Mouse (Mus musculus) mouse embryonic stem cell (cell line): Measurements from ENCODE around the gene Dnajc5.

Source experiments
- in situ Hi-C, 2 experiments: fragments of 300-500 bp; cut with MboI; formaldehyde crosslinking; loops; 1 replicate in 1 of 2; 3 replicates in 1 of 2; pipeline ENCODE4 v1.14.3; 2019 to 2020; ENCODE audit warnings: low sequenced_read_pairs in 2 of 2, low pct_unique_long_range_greater_than_20kb in 1 of 2, mixed read lengths in 1 of 2; ENCODE audit not compliant: unreplicated experiment in 1 of 2

Dnajc5 gene

DNA sequence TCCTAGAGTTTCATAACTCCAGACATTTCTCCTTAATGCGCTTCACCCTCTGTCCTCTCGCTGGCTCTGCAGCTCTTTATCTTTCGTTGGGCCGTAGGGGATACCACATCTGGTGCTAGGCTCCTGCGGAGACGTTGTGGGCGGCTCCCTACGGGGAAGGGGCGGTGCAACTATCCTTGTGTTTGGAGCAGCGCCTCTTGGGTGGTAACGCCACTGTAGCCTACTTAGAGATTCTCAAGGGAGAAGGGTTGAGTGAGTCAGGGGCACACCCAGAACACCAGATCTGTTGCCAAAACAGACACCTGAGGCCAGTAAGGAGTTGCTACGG is 22.8 kb upstream of the Dnajc5 start:
- in situ Hi-C loops = no loop called here

DNA sequence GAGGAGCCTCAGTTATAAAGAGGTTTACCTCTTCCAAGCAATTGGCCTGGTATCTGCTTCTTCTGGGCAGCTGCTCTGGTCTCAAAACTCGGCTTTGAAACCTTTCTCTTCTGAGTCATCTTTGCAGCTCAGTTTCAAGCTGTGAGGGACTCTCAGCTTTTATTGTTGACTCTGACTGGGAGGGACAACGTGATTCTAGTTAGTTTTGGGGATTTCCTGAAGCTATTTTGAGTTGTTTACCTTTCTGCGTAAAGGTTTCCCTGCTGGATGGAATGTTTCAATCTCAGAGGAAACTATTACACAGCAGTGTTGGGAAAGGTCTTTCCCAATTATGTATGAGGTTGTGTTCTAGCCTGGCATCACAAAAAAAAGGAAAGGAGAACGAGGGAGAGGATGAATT is 21.6 kb upstream of the Dnajc5 start:
- in situ Hi-C loops = no loop called here

GRCm38 (mm10) chr2:181509191-181509590 is 11.1 kb upstream of the Dnajc5 start:
- in situ Hi-C loops = no loop called here

DNA sequence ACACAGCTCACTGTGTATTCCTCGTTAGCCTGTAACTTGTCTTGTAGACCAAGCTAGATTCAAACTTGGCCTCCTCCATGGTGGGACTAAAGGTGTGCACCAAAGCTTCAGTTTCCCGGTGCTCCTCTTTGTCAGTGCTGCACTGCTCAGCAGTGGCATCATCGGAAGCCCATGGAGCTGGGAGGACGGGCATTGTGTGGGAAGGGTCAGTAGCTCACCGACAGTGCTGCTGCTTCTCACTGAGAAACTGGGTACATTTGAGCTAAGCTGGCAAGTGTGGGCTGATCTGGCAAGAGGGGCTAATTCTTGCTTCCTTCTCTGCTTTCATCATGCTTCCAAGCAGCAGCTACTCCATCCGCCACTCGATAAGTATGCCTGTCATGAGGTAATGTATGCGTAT is 9.1 kb upstream of the Dnajc5 start:
- in situ Hi-C loops = no loop called here

DNA sequence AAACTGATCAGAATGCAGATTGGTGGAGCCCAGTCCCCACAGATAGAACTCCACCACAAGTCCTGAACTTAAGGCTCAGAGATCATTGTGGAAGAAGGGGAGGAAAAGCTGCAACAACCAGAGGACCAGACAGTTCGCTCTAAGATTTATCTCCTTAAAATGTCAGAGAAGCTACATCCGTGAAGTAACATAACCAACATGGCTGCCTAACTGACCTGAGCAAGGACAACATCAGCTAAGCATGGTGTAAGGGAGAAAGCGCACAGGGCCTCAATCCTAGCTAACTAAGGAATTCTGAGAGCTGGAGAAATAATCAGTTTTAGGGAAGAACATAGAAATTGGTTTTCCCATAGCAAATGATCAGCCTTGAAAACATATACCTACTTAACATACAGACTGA is 1.1 kb upstream of the Dnajc5 start:
- in situ Hi-C loops = no loop called here

DNA sequence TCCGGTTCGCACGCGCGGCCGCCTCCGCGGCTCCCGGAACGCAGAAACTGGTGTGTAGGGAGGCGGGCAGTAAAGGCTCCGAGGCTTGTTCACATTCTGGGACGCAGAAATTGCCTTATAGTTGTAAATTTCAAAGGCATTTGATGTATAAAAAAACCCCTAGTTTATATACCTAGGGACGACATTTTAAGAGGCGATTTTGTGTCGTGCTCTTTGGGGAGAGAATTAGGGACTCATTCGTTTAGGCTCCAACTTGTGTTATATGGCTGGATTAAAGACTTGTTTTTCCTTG is 597 bp downstream of the Dnajc5 start:
- in situ Hi-C loops = no loop called here

DNA sequence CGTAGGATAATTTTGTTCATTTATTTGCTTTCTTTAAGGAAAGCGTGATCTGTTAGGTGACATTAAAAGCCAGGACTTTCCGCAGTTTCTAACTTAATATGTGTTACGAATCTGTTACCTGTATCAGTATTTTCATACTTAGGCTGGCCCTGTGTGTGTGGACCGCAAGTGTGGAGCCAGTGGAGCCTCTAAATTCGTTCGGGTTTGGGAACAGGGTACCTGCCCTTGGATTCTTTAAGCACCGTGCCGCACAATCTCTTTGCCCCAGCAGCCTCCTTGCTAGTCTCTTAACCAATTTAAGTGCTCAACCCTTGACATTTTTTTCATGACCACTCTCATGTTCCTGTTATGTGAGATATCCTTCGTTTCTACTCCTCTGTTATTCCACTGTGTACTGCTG is 1.2 kb downstream of the Dnajc5 start:
- in situ Hi-C loops = no loop called here

DNA sequence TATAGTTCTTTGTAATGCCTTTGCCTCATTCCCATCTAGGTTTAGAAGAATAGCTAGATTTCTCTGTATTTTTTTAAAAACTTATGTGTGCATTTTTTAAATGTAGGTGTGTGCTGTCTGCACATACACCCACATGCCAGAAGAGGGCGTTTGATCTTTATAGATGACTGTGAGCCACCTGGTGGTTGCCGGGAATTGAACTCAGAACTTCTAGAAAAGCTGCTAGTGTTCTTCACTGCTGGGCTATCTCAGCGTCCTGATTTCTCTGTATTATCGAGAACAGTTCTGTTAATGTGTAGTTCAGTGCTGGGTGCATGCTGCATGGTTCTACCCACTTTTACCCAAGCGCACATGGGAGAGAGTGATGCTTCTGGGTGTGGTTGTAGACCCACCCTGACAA is 2.5 kb downstream of the Dnajc5 start:
- in situ Hi-C loops = no loop called here

- in situ Hi-C loops = no loop called here
Measured at GRCm38 (mm10) chr2:181525526-181525925, 5.2 kb downstream of the Dnajc5 start.

DNA sequence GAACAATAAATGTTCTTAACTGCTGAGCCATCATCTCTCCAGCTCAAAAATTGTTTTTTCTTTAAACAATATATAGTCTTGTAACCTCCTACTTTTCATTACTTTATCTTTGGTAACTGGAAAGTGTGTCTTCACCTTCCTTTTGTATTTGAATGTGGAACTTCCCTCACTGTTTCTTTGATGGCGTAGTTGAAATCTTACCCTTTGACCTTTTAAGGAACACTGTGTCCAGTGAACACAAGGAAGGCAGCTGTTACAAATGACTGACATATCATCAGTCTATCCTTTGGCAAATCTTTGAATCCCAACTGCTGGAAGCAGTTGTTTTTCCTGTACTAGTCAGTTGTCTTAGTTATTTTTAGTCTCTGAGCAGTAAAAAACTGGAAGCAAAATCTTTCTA is 8.8 kb downstream of the Dnajc5 start:
- in situ Hi-C loops = no loop called here

GRCm38 (mm10) chr2:181532589-181532988 is 12.3 kb downstream of the Dnajc5 start:
- in situ Hi-C loops = no loop called here

- in situ Hi-C loops = no loop called here
Measured at GRCm38 (mm10) chr2:181536410-181536809, 16.1 kb downstream of the Dnajc5 start.

DNA sequence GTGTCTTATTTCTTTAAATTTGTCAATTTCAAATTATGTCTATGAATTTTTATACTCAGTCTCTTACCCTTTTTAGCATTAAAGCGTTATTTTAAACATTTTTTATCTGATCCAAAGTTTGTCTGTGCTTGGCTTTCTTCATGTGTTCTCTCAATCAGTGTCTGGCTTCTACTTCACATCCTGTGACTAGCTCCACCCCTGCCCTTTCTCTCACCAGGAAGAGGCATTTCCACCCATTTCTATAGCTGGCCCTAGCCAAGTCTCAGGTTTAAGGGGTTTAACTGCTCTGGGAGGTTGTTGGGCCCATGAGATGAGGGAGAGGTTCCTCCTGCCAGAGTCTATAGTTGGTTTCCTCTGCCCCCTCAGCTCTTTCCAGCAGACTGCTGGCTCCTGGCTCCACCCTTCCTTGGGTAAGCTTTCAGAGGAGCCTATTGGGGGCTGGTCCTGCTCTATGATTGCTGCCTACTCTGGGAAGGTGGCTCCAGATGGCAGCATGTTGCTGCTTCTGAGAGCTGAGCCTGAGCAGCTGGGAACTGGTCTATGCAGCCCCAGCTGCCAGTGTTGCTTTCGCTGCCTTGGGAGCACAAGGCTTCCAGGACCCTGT is 17.3 kb downstream of the Dnajc5 start:
- in situ Hi-C loops = no loop called here

- in situ Hi-C loops = no loop called here
Measured at GRCm38 (mm10) chr2:181541761-181542380, 21.6 kb downstream of the Dnajc5 start.

DNA sequence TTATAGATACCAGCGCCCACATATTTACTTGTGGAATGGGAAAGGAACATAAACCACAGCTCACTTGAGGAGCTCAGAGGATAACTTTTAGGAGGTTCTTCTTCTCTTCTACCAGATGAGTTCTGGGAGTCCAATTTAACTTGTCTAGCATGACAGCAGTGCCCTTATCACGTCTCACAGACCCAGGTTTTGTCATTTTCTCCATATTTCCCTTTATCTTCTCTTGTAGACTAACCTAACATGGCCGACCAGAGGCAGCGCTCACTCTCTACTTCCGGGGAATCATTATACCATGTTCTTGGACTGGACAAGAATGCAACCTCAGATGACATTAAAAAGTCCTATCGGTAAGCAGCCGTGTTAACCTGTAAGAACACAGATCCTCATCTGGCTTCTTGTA is 25.9 kb downstream of the Dnajc5 start:
- in situ Hi-C loops = no loop called here

DNA sequence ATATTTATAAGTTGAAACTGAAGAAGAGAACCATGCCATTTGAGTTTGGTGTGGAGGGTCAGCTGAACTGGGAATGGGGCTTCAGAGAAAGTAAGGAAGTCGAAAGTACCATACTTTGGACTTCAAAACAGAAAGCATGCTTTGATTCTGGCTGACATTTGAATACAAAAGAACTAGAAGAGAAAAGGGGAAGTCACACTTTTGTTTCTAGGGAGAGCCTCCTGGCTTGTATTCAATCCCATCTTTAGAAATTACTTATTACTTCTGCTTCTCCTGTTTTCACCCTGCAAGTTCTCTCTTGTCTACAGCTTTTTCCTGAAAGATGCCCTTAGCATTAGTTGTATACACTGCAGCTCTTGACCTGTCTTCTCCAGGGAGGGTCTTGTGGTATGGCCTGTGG is 27.9 kb downstream of the Dnajc5 start:
- in situ Hi-C loops = no loop called here

DNA sequence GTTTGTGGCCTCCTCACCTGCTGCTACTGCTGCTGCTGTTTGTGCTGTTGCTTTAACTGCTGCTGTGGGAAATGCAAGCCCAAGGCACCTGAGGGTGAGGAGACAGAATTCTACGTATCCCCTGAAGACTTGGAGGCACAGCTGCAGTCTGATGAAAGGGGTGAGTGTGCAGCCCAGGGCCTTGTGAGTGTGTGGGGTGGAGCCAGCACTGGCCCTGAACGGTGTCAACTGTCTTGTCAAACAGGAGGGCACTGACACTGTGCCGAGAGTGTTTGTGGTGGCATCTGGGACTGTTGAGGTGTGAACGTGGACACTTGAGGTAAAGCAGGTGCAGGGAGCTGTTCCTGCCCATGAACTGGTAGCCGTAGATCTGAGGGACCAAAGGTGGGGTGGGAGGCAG is 28.4 kb downstream of the Dnajc5 start:
- in situ Hi-C loops = no loop called here

DNA sequence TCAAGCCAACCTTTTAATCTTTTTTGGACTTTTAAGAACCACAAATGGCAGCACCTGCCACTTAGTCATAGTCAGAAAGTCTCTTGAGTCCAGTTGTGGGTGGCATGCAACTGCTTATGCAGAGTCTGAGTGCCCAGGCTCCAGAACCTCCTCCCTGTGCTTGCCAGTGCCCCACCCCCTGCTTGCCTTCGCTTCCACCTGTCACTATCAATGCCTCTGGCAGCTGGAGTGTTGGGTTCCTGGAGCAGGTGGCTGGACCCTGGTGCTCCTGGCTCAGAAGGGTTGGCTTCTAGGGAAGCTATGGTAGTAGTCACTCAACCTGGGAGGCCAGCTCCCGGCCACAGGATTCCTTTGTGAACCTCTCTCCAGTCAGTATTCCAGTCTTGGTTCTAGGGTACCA is 29.9 kb downstream of the Dnajc5 start:
- in situ Hi-C loops = no loop called here

DNA sequence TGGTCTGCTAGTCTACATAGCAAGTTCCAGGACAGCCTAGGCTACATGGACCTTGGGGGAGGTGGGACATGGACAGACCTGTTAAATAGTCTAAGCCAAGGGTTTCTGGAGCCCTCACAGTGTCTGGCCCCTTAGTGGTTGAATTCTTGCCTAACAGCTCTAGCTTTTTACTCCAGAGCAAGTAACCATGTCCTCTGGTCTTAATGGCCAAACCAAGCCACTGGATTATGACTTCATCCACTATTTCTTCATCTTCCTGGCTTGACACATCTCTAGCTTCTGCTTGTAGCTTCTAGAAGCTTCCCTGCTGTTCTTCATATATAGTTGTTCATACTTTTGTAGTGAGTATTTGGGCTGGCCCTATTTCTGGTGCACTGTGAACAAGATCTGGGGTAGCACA is 33.5 kb downstream of the Dnajc5 start:
- in situ Hi-C loops = no loop called here

GRCm38 (mm10) chr2:181567338-181567737 is 47.1 kb downstream of the Dnajc5 start:
- in situ Hi-C loops = no loop called here
